Mouse (Mus musculus): ENCODE data around the gene Fsd2.

GRCm38 (mm10) chr7:81559231-81559980, 7.3 kb downstream of the Fsd2 start:
- TF ChIP-seq CTCF (IDR thresholded peaks at IDR 0.05; ENCODE audit: low read depth) (no peak), EP300 (IDR thresholded peaks at IDR 0.05; ENCODE audit: low read depth) (no peak)
